Mouse (Mus musculus) neutrophil, adult 83 days (primary cell): Measurements from ENCODE around the gene Spata13. TPM values are rescaled to one million over a fixed set of nuclear protein-coding genes. Genes with fewer than 3 reads are reported as not detected.

ENCODE experiments used
- total RNA-seq, 2 experiments: library from RNA; stranded (reverse); gene quantifications; one replicate each; pipeline ENCODE4 v1.2.4; 2023

Gene Spata13
- total RNA-seq: 10 to 100 TPM; 22.4 to 29.8 TPM

DNA sequence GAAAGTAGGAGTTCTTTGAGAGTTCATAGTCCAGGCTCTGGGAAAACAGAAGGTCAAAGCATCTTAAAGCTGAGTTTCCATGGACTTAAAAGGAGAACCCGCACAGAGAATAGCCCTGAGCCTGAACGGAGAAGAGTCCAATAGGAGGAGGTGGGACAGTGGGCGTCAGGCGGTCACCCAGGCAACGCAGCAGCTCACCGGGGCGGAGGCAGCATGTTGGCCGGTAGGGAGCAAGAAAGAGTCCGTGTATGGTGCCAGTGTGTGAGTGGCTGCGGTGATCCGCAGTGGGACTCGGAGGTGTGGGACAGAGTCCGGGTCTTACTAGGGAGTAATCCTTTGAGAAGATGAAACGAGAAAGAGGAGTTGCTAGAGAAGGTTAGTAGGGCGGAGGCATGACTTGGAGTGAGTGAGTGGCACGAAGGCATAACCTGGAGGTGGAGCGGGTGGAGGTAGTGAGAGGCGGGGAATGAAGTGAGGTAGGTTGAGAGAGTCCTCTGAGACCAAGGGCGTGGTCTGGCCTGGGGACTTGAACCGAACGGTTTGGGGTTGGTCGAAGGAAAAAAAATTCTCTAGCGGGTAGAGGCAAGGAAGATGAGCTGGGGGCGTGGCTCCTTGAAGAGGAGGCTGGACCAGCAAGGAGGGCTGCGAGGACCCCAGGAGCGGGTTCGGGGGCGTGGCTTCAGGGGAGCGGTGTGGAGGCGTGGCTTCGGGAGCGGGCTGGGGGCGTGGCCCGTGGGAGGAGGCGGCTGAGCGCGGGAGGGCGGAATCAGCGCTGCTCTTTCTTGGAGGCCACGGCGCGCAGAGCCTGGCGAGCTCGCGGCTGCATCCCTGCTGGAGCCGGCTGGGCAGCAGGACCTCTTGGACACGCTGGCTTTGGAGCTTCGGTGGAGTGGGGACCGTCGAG is at the start of gene Spata13:
TSS of gene Spata13 (plus strand) at position 41 of the 904 bp plus-strand sequence.

DNA sequence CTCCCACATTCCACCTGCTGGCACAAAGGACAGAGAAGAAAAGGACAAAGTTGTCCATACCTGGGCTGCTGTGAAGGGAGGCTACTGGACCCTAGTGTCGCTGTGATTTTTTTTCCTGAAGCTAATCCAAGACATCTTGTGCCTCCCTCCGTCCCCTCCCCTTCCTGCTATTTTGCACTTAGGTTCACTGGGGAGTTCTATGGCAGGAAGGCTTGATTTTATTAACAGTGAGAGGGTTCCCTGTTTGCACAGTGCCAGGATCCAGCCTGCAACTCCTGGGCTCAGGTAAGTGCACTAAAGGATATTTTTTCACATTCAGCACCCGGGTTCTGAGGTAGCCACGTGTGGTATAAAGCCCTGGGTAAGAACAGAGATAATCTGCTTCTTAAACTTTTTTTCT is 134.1 kb downstream of the Spata13 start, which contains the start of gene C1qtnf9:
TSS of gene C1qtnf9 (plus strand) at position 251 of the 400 bp plus-strand sequence.

DNA sequence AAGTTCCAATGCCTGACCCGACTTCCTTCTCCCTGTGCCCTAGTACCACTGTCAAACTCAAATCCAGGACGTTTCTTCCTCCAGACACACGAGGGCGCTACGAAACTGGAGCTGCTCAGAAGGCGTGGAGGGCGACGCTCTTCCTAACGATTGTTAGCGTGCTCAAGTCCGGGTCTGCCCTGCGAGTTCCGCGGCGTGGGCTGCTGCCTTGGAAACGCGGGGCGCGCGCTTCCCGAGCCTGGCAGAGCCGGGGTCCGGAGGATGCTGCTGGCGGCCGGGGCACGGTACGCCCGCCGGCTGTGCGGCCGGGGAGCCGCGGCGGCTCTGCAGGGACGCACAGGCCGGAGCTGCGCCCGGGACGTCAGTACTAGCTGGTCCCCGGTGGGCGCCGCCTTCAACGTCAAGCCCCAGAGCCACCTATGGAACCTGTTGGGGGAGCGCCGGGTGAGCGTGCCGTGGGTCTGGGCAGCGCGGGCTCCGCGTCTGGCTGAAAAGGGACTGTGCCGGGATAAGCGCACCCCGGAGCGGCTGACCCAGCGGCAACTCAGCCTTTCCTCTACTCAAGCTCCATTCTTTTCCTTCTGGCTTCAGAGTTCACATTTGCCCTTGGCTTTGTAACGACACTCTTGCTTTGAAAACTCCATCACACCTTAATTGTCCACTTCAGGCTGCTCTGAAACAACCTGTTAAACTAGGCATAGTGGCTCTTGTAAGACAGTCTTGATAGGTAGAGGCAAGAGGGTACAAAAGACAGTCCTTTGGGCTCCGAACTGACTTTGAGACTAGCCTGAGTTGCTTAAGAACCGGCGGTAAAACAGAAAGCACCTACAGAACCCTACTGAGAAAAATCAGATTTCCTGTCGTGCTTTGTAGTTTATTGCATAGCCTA is 150.9 kb downstream of the Spata13 start, which contains the start of gene Mipep:
TSS of gene Mipep (plus strand) at position 147 of the 889 bp plus-strand sequence.

Other genes starting within 250 kb of the Spata13 start
- not detected for gene C1qtnf9, start 134.1 kb downstream of the Spata13 start, total RNA-seq
- 10 to 100 TPM; 10.1 to 11.2 TPM for gene Mipep, start 150.6 kb downstream of the Spata13 start, total RNA-seq